Mouse (Mus musculus): ENCODE results near the gene 1700016C15Rik. TPM values are rescaled to one million over a fixed set of nuclear protein-coding genes. Genes with fewer than 3 reads are reported as not detected.

Gene 1700016C15Rik
- polyA plus RNA-seq, 1 experiment: not detected

DNA sequence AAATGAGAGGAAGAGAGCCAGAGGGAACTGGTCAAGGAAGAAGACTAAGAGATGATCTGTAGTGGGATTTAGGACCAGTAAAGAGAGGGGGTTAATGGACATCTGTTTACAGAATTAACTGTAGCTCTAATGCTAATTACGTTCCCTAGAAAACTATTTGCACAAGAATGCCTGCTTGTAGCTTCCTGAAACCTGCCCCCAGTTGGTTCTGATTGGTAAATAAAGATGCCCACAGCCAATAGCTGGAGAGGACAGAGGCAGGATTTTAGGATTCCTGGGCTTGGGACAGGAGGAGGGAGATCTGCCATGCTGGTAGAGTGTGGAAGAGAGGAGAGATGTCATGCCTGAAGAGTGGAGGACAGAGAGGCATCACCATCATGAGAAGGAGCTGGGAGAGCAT lies 23.9 kb downstream of the 1700016C15Rik start:
- no peaks in the 10 kb centered on the region; the same call in 1 of the 2 replicates for H3K36me3 ChIP-seq (ENCODE audit: control insufficient read depth, insufficient read depth, low read length)
- H3K4me3 ChIP-seq (ENCODE audit: extremely low read depth, insufficient read depth, insufficient read length): no peak overlapping the region
- no peak overlapping the region for H3K27ac ChIP-seq (ENCODE audit: insufficient read depth, low read length)
- 94% methylated on average over 1 of the region's 1 CpGs for WGBS
- DNase-seq (ENCODE audit: low read depth in 1 of 2, low spot score in 2 of 2): no peak
- no peaks in the 10 kb centered on the region for H3K27me3 ChIP-seq (ENCODE audit: control insufficient read depth, insufficient read depth, low read length)
- no peaks in the 10 kb centered on the region for H3K4me1 ChIP-seq (ENCODE audit: control insufficient read depth, insufficient read depth, insufficient read length)
- TF ChIP-seq POLR2A (IDR thresholded peaks at IDR 0.05; ENCODE audit: low read depth, low read length) (no peak), CTCF (IDR thresholded peaks at IDR 0.05; ENCODE audit: extremely low read depth, insufficient read depth, insufficient read length, insufficient replicate concordance) (no peak)

DNA sequence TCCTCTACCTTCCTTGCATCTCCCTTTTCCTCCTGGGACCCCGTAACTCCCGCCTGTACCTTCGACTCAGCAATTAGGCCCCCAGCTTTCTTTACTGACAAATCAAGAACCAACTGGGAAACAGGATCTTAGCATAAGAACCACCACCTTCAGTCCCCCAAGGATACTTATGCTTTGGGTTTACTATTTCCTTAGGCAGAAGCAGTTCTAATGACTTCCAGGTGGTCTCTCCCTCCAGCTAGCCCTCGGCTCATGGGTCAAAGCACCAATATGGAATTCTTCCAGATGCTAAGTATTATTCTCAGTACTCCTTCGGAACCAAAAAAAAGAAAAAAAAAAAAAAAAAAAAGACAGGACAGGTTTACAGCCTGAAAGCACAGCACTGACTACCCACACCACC lies 27.6 kb downstream of the 1700016C15Rik start:
- Histone ChIP-seq H3K4me1 (ENCODE audit: control insufficient read depth, insufficient read depth, insufficient read length) (no peaks in the 10 kb centered on the region), H3K27ac (ENCODE audit: insufficient read depth, low read length) (no peak overlapping the region), H3K36me3 (ENCODE audit: control insufficient read depth, insufficient read depth, low read length) (peaks cover 2% of the 10 kb centered on the region; the same call in 1 of the 2 replicates), H3K4me3 (ENCODE audit: extremely low read depth, insufficient read depth, insufficient read length) (no peak overlapping the region), H3K27me3 (ENCODE audit: control insufficient read depth, insufficient read depth, low read length) (no peaks in the 10 kb centered on the region)
- WGBS: 85% methylated on average over 5 of the region's 5 CpGs
- TF ChIP-seq CTCF (IDR thresholded peaks at IDR 0.05; ENCODE audit: extremely low read depth, insufficient read depth, insufficient read length, insufficient replicate concordance) (no peak), POLR2A (IDR thresholded peaks at IDR 0.05; ENCODE audit: low read depth, low read length) (no peak)
- DNase-seq (ENCODE audit: low read depth in 1 of 2, low spot score in 2 of 2): no peak

DNA sequence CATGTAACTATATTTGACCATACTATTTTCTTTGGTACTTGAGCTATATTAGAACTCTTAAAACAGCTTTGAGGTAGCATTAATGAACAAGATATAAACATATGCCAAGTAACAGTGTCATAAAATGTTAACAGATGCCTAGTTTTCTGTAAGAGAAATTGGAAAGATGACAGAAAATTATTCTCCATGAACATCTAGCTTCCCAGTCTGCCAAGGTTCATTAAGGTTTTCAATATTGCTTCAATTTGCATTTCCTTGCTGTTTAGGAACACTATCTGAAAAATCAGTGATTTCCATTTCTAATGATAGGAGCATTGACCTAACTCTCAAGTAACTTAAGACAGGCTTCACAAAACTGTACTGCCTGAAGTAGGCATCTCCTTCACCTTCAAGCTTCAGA lies 39.3 kb downstream of the 1700016C15Rik start:
- DNase-seq (ENCODE audit: low read depth in 1 of 2, low spot score in 2 of 2): no peak
- H3K36me3 ChIP-seq (ENCODE audit: control insufficient read depth, insufficient read depth, low read length): peaks cover 38% of the 10 kb centered on the region
- no peak overlapping the region for H3K27ac ChIP-seq (ENCODE audit: insufficient read depth, low read length)
- no peak overlapping the region for H3K4me3 ChIP-seq (ENCODE audit: extremely low read depth, insufficient read depth, insufficient read length)
- H3K4me1 ChIP-seq (ENCODE audit: control insufficient read depth, insufficient read depth, insufficient read length): no peaks in the 10 kb centered on the region
- TF ChIP-seq POLR2A (IDR thresholded peaks at IDR 0.05; ENCODE audit: low read depth, low read length): no peak
- TF ChIP-seq CTCF (IDR thresholded peaks at IDR 0.05; ENCODE audit: extremely low read depth, insufficient read depth, insufficient read length, insufficient replicate concordance): no peak
- no peaks in the 10 kb centered on the region for H3K27me3 ChIP-seq (ENCODE audit: control insufficient read depth, insufficient read depth, low read length)

DNA sequence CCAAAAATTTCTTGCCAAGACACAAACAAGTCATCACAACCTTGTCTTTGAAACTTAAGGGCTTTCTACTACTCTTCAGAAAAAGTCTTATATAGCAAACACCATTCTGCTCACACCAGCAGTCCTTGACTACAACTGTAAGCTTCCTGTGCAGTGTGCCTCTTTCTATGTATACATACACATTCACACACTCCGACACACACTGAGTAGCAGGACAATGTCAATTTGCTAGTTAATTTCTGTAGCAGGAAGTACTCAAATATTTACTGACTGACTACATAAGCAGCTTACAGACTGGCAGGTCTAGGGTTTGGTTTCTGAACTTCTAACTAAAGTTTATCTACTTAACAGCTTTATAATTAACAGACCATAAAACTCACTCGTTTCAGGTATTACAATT lies 47.8 kb downstream of the 1700016C15Rik start:
- no peaks in the 10 kb centered on the region for H3K27me3 ChIP-seq (ENCODE audit: control insufficient read depth, insufficient read depth, low read length)
- H3K4me3 ChIP-seq (ENCODE audit: extremely low read depth, insufficient read depth, insufficient read length): no peak overlapping the region
- DNase-seq (ENCODE audit: low read depth in 1 of 2, low spot score in 2 of 2): no peak
- H3K27ac ChIP-seq (ENCODE audit: insufficient read depth, low read length): no peak overlapping the region
- no peaks in the 10 kb centered on the region for H3K4me1 ChIP-seq (ENCODE audit: control insufficient read depth, insufficient read depth, insufficient read length)
- WGBS: 89% methylated on average over 2 of the region's 2 CpGs
- H3K36me3 ChIP-seq (ENCODE audit: control insufficient read depth, insufficient read depth, low read length): peaks cover 17% of the 10 kb centered on the region
- TF ChIP-seq POLR2A (IDR thresholded peaks at IDR 0.05; ENCODE audit: low read depth, low read length) (no peak), CTCF (IDR thresholded peaks at IDR 0.05; ENCODE audit: extremely low read depth, insufficient read depth, insufficient read length, insufficient replicate concordance) (no peak)

DNA sequence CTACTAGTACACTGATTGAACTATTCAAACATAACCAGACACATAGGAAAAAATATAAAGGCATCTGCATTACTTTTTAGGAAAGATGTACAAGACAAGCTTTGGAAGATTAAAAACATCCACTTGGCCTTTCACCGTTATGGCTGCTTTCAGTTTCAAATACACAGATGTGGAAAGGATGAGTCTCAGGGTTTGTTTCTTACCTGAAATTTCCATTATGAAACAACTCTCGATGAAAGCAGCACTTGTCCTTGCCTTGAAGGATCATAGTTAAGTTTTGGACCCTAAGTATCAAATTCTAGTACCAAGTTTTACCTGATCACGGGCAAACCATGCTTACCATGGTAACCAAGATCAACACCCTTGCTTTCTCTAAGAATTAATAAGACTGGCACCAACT lies 63.2 kb downstream of the 1700016C15Rik start:
- no peak for DNase-seq (ENCODE audit: low read depth in 1 of 2, low spot score in 2 of 2)
- Histone ChIP-seq H3K27me3 (ENCODE audit: control insufficient read depth, insufficient read depth, low read length) (no peaks in the 10 kb centered on the region), H3K27ac (ENCODE audit: insufficient read depth, low read length) (no peak overlapping the region), H3K4me1 (ENCODE audit: control insufficient read depth, insufficient read depth, insufficient read length) (peaks cover 11% of the 10 kb centered on the region), H3K36me3 (ENCODE audit: control insufficient read depth, insufficient read depth, low read length) (no peaks in the 10 kb centered on the region), H3K4me3 (ENCODE audit: extremely low read depth, insufficient read depth, insufficient read length) (no peak overlapping the region)
- WGBS: 40% methylated on average over 3 of the region's 3 CpGs
- TF ChIP-seq CTCF (IDR thresholded peaks at IDR 0.05; ENCODE audit: extremely low read depth, insufficient read depth, insufficient read length, insufficient replicate concordance) (no peak), POLR2A (IDR thresholded peaks at IDR 0.05; ENCODE audit: low read depth, low read length) (no peak)

DNA sequence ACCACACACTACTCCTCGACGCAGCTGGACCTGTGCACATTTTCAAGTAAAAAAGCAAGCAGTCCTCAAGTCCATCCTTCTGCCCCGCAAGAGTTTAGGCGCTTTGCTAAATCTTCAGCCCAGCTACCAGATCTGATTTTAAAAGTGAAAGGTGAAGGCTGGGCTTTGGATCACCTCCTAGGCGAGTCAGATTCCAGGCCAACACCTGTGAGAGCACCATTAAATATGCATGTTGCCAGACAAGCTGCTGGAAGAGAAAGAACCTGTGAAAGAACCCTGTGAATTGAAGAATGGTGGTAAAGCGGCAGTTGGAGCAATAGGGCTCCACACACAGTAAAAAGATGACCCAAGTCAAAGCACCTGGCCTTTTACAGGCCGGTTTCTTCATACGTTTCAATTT lies 65.3 kb downstream of the 1700016C15Rik start:
- Histone ChIP-seq H3K4me1 (ENCODE audit: control insufficient read depth, insufficient read depth, insufficient read length) (peaks cover 11% of the 10 kb centered on the region), H3K27me3 (ENCODE audit: control insufficient read depth, insufficient read depth, low read length) (no peaks in the 10 kb centered on the region), H3K27ac (ENCODE audit: insufficient read depth, low read length) (peak overlapping the region; percentile 43), H3K4me3 (ENCODE audit: extremely low read depth, insufficient read depth, insufficient read length) (peak overlapping the region; percentile 96), H3K36me3 (ENCODE audit: control insufficient read depth, insufficient read depth, low read length) (no peaks in the 10 kb centered on the region)
- no peak for TF ChIP-seq CTCF (IDR thresholded peaks at IDR 0.05; ENCODE audit: extremely low read depth, insufficient read depth, insufficient read length, insufficient replicate concordance)
- TF ChIP-seq POLR2A (IDR thresholded peaks at IDR 0.05; ENCODE audit: low read depth, low read length): no peak
- no peak for DNase-seq (ENCODE audit: low read depth in 1 of 2, low spot score in 2 of 2)
- 6% methylated on average over 8 of the region's 8 CpGs for WGBS

DNA sequence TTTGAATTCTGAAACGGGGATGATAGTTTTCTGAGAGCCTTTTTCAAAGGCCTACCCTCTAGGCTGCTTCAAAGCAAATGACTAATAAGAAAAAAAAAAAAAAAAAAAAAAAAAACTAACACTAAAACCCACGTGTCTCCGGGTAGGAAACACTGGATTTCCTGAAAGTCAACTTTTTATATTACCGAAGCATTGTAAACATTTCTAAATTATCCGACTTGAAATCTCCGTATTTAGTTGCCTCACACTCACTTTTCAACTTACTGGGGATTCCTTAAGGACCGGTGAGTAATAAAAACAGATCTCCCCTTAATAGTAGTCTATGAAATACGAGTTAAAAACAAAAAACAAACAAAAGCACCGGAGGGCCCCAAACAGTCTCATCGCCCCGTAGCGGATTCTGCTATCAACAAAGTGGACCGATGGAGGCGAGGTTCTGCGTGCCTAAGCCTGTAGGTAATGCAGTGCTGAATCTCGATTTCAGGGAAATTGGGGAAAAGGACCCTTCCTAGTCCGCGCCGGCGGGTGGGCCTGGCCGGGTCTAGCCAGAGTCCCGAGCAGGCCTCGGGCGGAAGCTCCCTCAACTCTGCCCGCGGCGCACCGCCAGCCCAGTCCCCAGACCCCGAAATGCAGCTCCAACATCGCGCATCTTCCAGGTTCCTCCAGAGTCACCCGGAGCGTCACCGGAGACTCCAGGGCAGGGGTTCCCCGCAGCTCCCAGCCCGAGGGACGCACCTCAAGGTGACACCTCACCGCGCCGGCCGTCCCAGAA lies 66.0 kb downstream of the 1700016C15Rik start:
- WGBS: under 1% methylated on average over 41 of the region's 41 CpGs
- peak overlapping the region; percentile 96 for H3K27ac ChIP-seq (ENCODE audit: insufficient read depth, low read length)
- H3K4me1 ChIP-seq (ENCODE audit: control insufficient read depth, insufficient read depth, insufficient read length): peaks cover 11% of the 10 kb centered on the region
- no peak for TF ChIP-seq POLR2A (IDR thresholded peaks at IDR 0.05; ENCODE audit: low read depth, low read length)
- no peak for TF ChIP-seq CTCF (IDR thresholded peaks at IDR 0.05; ENCODE audit: extremely low read depth, insufficient read depth, insufficient read length, insufficient replicate concordance)
- H3K36me3 ChIP-seq (ENCODE audit: control insufficient read depth, insufficient read depth, low read length): no peaks in the 10 kb centered on the region
- H3K27me3 ChIP-seq (ENCODE audit: control insufficient read depth, insufficient read depth, low read length): no peaks in the 10 kb centered on the region
- peak overlapping the region; percentile 96 for H3K4me3 ChIP-seq (ENCODE audit: extremely low read depth, insufficient read depth, insufficient read length)
- DNase-seq (ENCODE audit: low read depth in 1 of 2, low spot score in 2 of 2): peak in 1 of 2 experiments; percentile 58

All from spleen, adult 2 months (tissue).